Mouse (Mus musculus) limb, embryonic 12.5 days (tissue): ENCODE results near the gene Hes7. TPM values are rescaled to one million over a fixed set of nuclear protein-coding genes. Genes with fewer than 3 reads are reported as not detected.

Experiments used
- ATAC-seq: fragments of 200-750 bp; cut with Nextera tagmentation; 2 replicates; pipeline ENCODE4 v1.8.0; 2017; ENCODE audit warnings: low read depth, moderate TSS enrichment; ENCODE audit not compliant: insufficient number of reproducible peaks, insufficient read depth, low FRiP score, low TSS enrichment
- H3K27ac ChIP-seq: fragments of 300-500 bp; sonication (generic); 2 replicates; pipeline ENCODE4 v1.5.1; 2016; ENCODE audit warnings: mild to moderate bottlenecking, moderate library complexity
- H3K27me3 ChIP-seq: fragments of 300-500 bp; sonication (generic); 2 replicates; pipeline ENCODE4 v1.6.1; 2016; ENCODE audit warnings: mild to moderate bottlenecking, moderate library complexity
- H3K36me3 ChIP-seq: fragments of 300-500 bp; sonication (generic); 2 replicates; pipeline ENCODE4 v1.6.1; 2016; ENCODE audit warnings: mild to moderate bottlenecking, moderate library complexity
- H3K4me1 ChIP-seq: fragments of 300-500 bp; sonication (generic); replicated peaks from 2 replicates; pipeline ENCODE4 v1.6.1; 2016
- H3K4me2 ChIP-seq: fragments of 300-500 bp; sonication (generic); 2 replicates; pipeline ENCODE4 v1.6.1; 2016; ENCODE audit warnings: mild to moderate bottlenecking, moderate library complexity
- H3K4me3 ChIP-seq: fragments of 300-500 bp; sonication (generic); replicated peaks from 2 replicates; pipeline ENCODE4 v1.5.1; 2016; ENCODE audit warnings: mild to moderate bottlenecking
- H3K9ac ChIP-seq: fragments of 300-500 bp; sonication (generic); replicated peaks from 2 replicates; pipeline ENCODE4 v1.6.1; 2016; ENCODE audit warnings: mild to moderate bottlenecking, moderate library complexity
- H3K9me3 ChIP-seq: fragments of 300-500 bp; sonication (generic); 2 replicates; pipeline ENCODE4 v1.6.1; 2016; ENCODE audit warnings: mild to moderate bottlenecking, moderate library complexity
- WGBS: fragments of 180-500 bp; shearing (Covaris S2); methylation state at CpG from one replicate; pipeline ENCODE4 v1.1.7; 2016; 5-methylcytosine and 5-hydroxymethylcytosine counted together
- polyA plus RNA-seq: library from polyadenylated mRNA; unstranded; fragments of >200 nt; fragmentation: Nextera tagmentation; extraction: Ambion mirVana; gene quantifications from 2 replicates; pipeline ENCODE4 v1.2.1, GENCODE M21; 2016

The Hes7 gene
- polyA plus RNA-seq, 1 experiment from 2014 or later = 0.74 TPM

DNA sequence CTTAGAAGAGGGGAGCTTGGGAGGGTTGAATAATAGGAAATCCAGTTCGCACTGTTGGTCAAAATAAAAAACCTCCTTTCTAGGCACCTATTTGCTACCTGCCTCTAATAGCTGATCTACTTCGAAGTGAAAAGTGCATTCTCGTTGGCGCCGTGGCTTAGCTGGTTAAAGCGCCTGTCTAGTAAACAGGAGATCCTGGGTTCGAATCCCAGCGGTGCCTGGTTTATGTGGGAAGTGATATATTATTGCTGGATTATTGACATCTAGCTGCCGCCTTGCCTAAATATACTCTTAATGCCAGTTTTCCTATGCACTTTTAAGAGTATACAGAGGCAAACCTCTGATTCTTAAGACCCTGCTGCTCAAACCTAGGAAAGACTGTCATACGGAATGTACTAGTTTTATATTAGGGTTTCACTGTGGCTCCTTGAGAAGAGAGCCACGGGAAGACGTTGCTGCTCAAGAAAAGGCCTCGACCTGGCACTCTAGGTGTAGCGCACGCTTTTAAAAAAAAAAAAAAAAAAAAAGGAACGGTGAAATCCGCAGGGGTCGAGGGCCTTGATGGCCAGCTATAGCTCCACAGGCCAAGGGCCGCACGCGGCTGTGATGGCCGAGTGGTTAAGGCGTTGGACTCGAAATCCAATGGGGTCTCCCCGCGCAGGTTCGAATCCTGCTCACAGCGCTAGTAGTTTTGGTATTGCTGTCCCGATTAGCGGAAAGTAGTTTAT lies 9.7 kb upstream of the Hes7 start:
- Histone ChIP-seq H3K9me3 (no peaks in the 10 kb centered on the region), H3K9ac (peak overlapping the region; percentile 57), H3K4me1 (0 out of 2 replicates have a peak, but pooled peaks cover 3% of the 10 kb centered on the region), H3K36me3 (peaks cover 41% of the 10 kb centered on the region), H3K4me3 (peak overlapping the region; percentile 50), H3K4me2 (peak overlapping the region; percentile 57), H3K27me3 (peaks cover 8% of the 10 kb centered on the region), H3K27ac (peak overlapping the region; percentile 25; the same call in 1 of the 2 replicates)
- peak; percentile 44; the same call in 1 of the 2 replicates for ATAC-seq
- 1% methylated on average over 30 of the region's 30 CpGs for WGBS

DNA sequence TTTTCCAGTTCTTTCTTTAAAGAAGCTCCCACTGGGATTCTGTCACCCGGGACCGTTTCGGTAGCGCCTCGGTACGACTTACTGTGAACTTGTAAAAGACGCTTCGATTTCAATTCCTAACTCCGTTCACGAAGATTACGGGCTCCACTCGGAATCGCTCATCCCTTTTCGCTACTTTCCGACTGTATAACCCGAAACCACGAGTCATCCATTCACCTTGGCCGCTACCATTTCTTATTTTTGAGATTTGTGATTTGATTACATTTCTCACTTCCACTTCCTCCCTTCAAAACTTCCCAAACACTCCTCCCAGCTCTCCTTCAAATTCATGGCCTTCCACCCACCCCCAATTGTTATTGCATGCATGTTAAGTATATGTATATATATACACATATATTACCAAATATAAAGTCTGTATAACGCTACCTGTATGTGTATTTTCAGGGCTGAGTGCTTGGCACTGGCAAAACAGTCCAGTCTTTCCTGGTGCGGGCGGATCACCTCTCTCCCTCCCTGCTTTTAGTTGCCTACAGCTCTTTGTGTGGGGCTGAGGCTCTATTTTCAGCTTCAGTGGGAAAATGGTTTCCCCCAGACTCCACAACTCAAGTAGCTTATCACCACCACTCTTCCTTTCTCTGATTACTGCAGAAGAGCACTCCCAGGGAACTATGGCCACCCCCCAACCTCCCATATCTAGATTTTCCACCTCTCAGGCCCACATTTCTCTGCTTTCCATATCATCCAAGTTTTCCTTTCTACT lies 9.0 kb upstream of the Hes7 start:
- peak overlapping the region; percentile 4; the same call in 1 of the 2 replicates for H3K27ac ChIP-seq
- WGBS = 6% methylated on average over 21 of the region's 21 CpGs
- ATAC-seq = no peak

DNA sequence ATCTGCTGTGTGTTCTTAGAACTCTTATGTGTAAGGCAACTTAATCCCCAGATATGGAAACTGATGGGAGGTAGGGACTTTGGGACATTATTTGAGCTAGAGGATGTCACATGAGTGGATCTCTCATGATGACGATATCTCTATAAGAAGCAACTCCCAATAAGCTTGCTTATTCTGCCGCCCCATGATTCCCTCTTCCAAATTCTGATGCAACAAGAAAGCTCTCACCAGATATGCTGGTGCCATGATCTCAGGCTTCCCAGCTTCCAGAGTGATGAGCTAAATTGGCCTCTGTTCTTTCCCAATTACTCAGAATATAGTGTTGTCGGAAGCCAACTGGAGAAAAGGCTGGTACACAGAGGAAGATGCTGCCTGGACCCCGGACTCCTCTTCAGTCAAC lies 8.3 kb upstream of the Hes7 start:
- peaks cover 19% of the 10 kb centered on the region for H3K27me3 ChIP-seq
- peaks cover 27% of the 10 kb centered on the region for H3K36me3 ChIP-seq
- peak overlapping the region; percentile 28 for H3K4me2 ChIP-seq
- H3K27ac ChIP-seq = no peak overlapping the region
- 0 out of 2 replicates have a peak, but pooled peaks cover 3% of the 10 kb centered on the region for H3K4me1 ChIP-seq
- no peak overlapping the region for H3K9ac ChIP-seq
- H3K9me3 ChIP-seq = no peaks in the 10 kb centered on the region
- ATAC-seq = no peak
- 63% methylated on average over 4 of the region's 4 CpGs for WGBS
- peak overlapping the region; percentile 50 for H3K4me3 ChIP-seq

More for the DNA sequence above, 9.0 kb upstream of the Hes7 start:
- Histone ChIP-seq H3K4me3 (peak overlapping the region; percentile 50), H3K27me3 (peaks cover 13% of the 10 kb centered on the region), H3K36me3 (peaks cover 33% of the 10 kb centered on the region), H3K9me3 (no peaks in the 10 kb centered on the region), H3K4me2 (peak overlapping the region; percentile 57), H3K9ac (peak overlapping the region; percentile 57), H3K4me1 (0 out of 2 replicates have a peak, but pooled peaks cover 3% of the 10 kb centered on the region)

DNA sequence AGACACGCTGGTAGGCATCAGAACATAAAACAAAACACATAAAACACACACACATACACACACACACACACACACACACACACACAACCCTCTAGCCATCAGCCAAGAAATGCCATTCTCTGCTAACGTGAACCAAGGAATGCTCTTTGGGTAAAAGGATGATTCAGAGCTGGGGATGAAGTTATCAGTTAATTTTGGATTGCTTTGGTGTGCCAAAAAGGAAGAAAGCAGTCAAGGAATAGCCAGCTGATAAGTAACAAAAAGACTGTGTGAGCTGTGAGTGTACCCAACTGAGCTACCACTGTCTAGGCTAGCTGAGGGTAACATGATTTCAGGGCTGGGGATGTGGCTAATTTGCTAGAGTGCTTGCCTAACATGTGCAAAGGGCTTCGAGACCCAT lies 6.2 kb upstream of the Hes7 start:
- Histone ChIP-seq H3K36me3 (peaks cover 6% of the 10 kb centered on the region; the same call in 1 of the 2 replicates), H3K4me1 (peaks cover 12% of the 10 kb centered on the region), H3K4me2 (no peak overlapping the region), H3K9me3 (no peaks in the 10 kb centered on the region), H3K27ac (no peak overlapping the region), H3K27me3 (peaks cover 20% of the 10 kb centered on the region), H3K9ac (no peak overlapping the region), H3K4me3 (no peak overlapping the region)
- WGBS = 62% methylated on average over 3 of the region's 3 CpGs
- no peak for ATAC-seq

DNA sequence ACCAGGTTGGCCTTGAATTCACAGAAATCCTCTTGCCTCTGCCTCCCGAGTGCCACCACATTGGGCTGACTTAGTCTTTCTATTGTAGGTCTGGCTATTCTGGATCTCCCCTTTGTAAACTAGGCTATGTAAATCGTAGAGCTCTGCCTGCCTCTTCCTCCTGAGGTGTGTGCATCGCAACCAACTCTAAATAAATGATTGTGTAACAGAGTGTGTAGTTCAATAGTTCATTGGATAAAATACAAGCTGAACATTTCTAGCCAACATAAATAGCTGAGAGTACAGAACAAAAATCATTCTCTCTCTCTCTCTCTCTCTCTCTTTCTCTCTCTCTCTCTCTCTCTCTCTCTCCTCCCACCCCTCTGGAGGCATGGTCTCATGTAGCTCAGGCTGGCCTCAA lies 5.6 kb upstream of the Hes7 start:
- Histone ChIP-seq H3K4me3 (no peak overlapping the region), H3K27me3 (peaks cover 20% of the 10 kb centered on the region)

DNA sequence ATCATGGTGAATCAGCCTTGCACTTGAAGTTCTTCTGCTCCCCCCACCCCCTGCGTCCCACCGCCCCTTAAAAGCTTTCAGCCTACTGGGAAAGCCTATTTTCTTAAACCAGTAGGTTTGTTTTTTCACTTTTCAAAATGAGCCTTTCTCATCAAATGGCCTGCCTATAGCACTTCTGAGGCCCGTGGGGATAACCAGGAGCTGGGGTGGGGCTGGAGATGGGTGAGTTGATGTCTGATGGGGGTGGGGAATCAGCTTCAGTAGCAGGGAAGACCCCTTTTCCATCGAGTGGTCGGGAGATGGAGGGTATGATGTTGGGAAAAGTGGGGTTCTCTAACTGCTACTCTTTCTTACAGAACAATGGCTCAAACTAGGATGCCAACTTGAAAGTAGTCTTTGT lies 3.4 kb upstream of the Hes7 start:
- Histone ChIP-seq H3K4me1 (peaks cover 34% of the 10 kb centered on the region), H3K4me2 (peak overlapping the region; percentile 97), H3K27me3 (peaks cover 33% of the 10 kb centered on the region), H3K9me3 (no peaks in the 10 kb centered on the region), H3K4me3 (no peak overlapping the region), H3K9ac (no peak overlapping the region), H3K27ac (no peak overlapping the region), H3K36me3 (no peaks in the 10 kb centered on the region)
- ATAC-seq = no peak
- WGBS = 46% methylated on average over 5 of the region's 5 CpGs

More for the DNA sequence above, 5.6 kb upstream of the Hes7 start:
- H3K4me2 ChIP-seq = no peak overlapping the region
- no peak for ATAC-seq
- 78% methylated on average over 3 of the region's 3 CpGs for WGBS
- no peak overlapping the region for H3K27ac ChIP-seq
- peaks cover 18% of the 10 kb centered on the region for H3K4me1 ChIP-seq
- H3K9ac ChIP-seq = no peak overlapping the region
- H3K9me3 ChIP-seq = no peaks in the 10 kb centered on the region
- H3K36me3 ChIP-seq = no peaks in the 10 kb centered on the region

DNA sequence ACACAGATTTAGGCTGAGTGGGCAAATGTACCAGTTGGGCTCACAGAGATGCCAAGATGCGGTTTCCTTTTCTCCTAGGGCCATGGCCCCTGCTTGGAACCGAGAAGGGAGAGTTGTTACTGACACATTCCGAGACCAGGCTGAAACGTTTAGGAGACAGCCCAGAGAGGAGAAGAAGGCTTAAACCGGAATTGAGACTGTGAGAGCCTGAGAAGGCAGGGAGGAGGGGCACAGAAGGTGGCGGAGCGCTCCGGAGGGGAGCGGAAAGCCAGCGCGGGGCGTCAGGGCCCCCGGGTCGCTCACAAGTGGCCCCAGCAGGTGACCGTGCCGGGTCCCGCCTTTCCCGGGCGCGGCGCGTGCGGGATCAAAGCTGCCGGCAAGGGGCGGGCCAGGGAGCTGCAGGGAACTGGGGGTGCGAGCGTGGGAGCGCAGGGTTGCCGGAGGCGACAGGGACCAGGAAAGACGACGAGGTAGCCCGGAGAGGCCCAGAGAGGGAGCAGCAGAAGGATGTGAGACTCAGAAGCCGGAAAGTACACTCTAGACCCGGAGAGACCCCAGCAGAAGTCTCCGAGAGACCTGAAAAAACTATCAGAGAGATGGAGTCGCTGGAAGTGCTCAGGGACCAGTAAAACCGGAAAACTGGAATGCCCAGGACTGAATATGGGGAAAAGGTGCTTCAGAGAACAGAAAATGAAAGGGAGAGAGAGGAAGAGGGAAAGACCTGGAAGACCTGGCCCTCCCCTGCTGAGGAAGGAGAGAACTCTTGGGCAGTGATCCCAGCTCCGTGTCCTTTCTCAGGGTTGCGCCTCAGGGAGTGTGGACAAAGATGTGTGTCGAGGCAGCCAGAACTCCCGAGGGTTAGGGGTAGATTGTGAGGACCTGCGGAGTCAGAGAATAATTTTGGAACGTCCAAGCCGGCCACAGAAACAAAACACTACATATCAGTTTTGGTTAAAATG lies 2.2 kb upstream of the Hes7 start:
- Histone ChIP-seq H3K9me3 (no peaks in the 10 kb centered on the region), H3K4me3 (peak overlapping the region; percentile 81), H3K27ac (peak overlapping the region; percentile 84), H3K27me3 (peaks cover 26% of the 10 kb centered on the region), H3K36me3 (no peaks in the 10 kb centered on the region), H3K9ac (peak overlapping the region; percentile 78), H3K4me1 (peaks cover 34% of the 10 kb centered on the region), H3K4me2 (peak overlapping the region; percentile 97)
- ATAC-seq = no peak
- under 1% methylated on average over 45 of the region's 45 CpGs for WGBS

DNA sequence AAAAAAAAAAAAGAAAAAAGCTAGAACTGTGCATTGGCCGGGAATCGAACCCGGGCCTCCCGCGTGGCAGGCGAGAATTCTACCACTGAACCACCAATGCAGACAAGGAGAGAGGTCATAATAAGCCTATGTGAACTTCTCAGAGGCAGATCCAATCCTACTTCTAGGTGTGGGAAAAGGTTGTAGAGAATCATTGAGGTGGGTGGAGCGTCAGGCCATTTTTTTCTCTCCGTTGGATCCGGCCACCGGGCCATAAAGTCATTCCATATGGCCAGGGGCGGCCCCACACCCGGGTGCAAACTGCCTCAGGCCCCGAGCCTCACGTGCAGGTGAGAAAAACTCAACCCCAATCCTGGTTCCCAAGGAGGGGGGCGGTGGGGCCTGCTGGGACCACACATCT lies 1.4 kb upstream of the Hes7 start:
- Histone ChIP-seq H3K4me3 (peak overlapping the region; percentile 81), H3K27me3 (peaks cover 26% of the 10 kb centered on the region), H3K9ac (no peak overlapping the region), H3K27ac (no peak overlapping the region), H3K36me3 (no peaks in the 10 kb centered on the region), H3K9me3 (no peaks in the 10 kb centered on the region), H3K4me1 (peaks cover 37% of the 10 kb centered on the region), H3K4me2 (peak overlapping the region; percentile 97)
- WGBS = under 1% methylated on average over 15 of the region's 15 CpGs
- ATAC-seq = peak; percentile 24; the same call in 1 of the 2 replicates

DNA sequence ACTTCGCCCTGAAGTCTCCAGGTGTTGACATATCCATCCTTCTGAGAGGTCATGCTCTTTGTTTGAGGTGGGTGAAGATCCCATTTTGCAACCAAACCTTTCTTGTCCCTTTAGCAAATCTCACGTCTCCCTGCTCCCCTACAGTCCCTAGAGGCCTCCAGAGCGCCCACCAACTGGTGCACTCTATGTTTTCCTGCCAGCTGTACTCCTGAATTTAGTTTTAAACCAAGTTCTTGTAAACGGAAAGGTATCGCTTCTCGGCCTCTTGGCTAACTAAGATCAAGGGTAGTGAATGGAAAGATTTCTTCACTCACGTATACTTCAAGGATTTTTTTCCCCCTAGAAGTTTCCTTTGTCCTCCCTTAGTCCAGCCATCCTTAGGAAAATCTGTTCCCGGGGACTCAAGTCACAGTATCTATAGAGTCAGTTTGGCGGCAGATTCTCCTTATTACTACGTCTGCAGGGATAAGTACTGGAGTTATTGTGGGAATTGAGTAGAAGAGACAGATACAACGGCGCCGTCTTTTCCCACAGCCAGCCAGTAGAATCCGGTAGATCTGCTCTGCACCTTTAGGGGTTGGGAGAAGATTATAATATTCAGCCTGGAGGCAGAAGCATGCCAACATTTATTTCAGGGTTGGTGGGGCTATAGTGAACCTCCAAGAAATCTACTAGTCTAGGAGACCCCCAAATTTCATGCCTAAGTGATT lies 603 bp upstream of the Hes7 start:
- WGBS = 21% methylated on average over 14 of the region's 14 CpGs
- H3K4me2 ChIP-seq = peak overlapping the region; percentile 97
- H3K27ac ChIP-seq = no peak overlapping the region
- no peaks in the 10 kb centered on the region for H3K9me3 ChIP-seq
- peaks cover 37% of the 10 kb centered on the region for H3K4me1 ChIP-seq
- no peaks in the 10 kb centered on the region for H3K36me3 ChIP-seq
- H3K4me3 ChIP-seq = peak overlapping the region; percentile 81
- ATAC-seq = no peak
- no peak overlapping the region for H3K9ac ChIP-seq
- peaks cover 26% of the 10 kb centered on the region for H3K27me3 ChIP-seq

DNA sequence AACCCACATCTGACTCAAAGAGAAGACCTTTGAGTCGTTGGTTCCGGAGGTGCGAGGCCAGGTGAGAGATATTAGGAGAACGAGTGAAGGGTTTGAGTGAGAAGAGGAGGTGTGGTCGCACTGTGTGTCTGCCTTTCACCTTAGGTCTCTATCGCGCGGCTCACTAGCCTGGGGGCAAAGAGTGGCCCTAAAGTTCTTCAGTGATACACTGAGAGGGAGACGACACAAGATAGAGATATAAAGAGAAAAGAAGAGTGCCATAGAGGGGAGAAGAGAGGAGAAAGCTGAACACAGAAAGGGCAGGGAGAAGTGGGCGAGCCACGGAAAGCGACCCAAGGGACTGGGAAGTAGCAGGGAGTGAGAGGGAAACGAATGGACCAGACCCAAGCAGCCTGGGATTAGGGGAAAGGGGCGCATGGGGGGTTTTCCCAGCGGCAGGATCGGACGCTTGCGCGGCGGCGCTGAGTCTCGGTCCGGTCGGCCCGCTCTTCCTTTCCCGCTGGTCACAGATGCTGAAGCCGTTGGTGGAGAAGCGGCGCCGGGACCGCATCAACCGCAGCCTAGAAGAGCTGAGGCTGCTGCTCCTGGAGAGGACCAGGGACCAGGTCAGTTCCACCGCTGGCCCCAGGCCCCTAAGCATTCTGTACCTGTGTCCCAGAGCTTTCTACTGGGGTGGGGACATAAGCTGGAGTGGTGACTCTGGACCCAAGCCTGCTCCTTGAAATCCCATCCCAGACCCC lies 967 bp downstream of the Hes7 start:
- Histone ChIP-seq H3K36me3 (no peaks in the 10 kb centered on the region), H3K9me3 (no peaks in the 10 kb centered on the region), H3K27ac (no peak overlapping the region), H3K4me1 (peaks cover 43% of the 10 kb centered on the region), H3K4me2 (peak overlapping the region; percentile 97), H3K27me3 (peaks cover 20% of the 10 kb centered on the region), H3K9ac (peak overlapping the region; percentile 74), H3K4me3 (peak overlapping the region; percentile 81)
- WGBS = under 1% methylated on average over 33 of the region's 33 CpGs
- no peak for ATAC-seq
